Mouse (Mus musculus) heart, embryonic 12.5 days (tissue): Measurements from ENCODE around the gene Gm20388. TPM values are rescaled to one million over a fixed set of nuclear protein-coding genes. Genes with fewer than 3 reads are reported as not detected.
A peak's percentile ranks its signal among the peaks of the same experiment; 100 is the strongest.

Source experiments
- ATAC-seq: fragments of 200-750 bp; cut with Nextera tagmentation; 2 replicates; pipeline ENCODE4 v1.8.0; 2017; ENCODE audit warnings: moderate TSS enrichment, moderate library complexity; ENCODE audit not compliant: insufficient number of reproducible peaks, low FRiP score
- H3K27ac ChIP-seq: fragments of 300-500 bp; sonication (generic); 2 replicates; pipeline ENCODE4 v1.5.1; 2016; ENCODE audit warnings: mild to moderate bottlenecking, moderate library complexity; ENCODE audit not compliant: poor library complexity, severe bottlenecking
- H3K27me3 ChIP-seq: fragments of 300-500 bp; sonication (generic); replicated peaks from 2 replicates; pipeline ENCODE4 v1.6.1; 2016; ENCODE audit warnings: mild to moderate bottlenecking, moderate library complexity
- H3K36me3 ChIP-seq: fragments of 300-500 bp; sonication (generic); 2 replicates; pipeline ENCODE4 v1.6.1; 2016; ENCODE audit warnings: mild to moderate bottlenecking, moderate library complexity
- H3K4me1 ChIP-seq: fragments of 300-500 bp; sonication (generic); replicated peaks from 2 replicates; pipeline ENCODE4 v1.6.1; 2016; ENCODE audit warnings: mild to moderate bottlenecking
- H3K4me2 ChIP-seq: fragments of 300-500 bp; sonication (generic); 2 replicates; pipeline ENCODE4 v1.6.1; 2016; ENCODE audit warnings: mild to moderate bottlenecking, moderate library complexity
- H3K4me3 ChIP-seq: fragments of 300-500 bp; sonication (generic); 2 replicates; pipeline ENCODE4 v1.5.1; 2016; ENCODE audit warnings: mild to moderate bottlenecking
- H3K9ac ChIP-seq: fragments of 300-500 bp; sonication (generic); 2 replicates; pipeline ENCODE4 v1.6.1; 2016; ENCODE audit warnings: mild to moderate bottlenecking, moderate library complexity
- H3K9me3 ChIP-seq: fragments of 300-500 bp; sonication (generic); replicated peaks from 2 replicates; pipeline ENCODE4 v1.6.1; 2016; ENCODE audit warnings: mild to moderate bottlenecking, moderate library complexity
- WGBS: fragments of 180-500 bp; shearing (Covaris S2); methylation state at CpG from one replicate; pipeline ENCODE4 v1.1.7; 2016; 5-methylcytosine and 5-hydroxymethylcytosine counted together
- polyA plus RNA-seq: library from polyadenylated mRNA; unstranded; fragments of >200 nt; fragmentation: Nextera tagmentation; extraction: Ambion mirVana; gene quantifications from 2 replicates; pipeline ENCODE4 v1.2.1, GENCODE M21; 2016

The Gm20388 gene
- polyA plus RNA-seq, 1 experiment from 2014 or later = not detected

DNA sequence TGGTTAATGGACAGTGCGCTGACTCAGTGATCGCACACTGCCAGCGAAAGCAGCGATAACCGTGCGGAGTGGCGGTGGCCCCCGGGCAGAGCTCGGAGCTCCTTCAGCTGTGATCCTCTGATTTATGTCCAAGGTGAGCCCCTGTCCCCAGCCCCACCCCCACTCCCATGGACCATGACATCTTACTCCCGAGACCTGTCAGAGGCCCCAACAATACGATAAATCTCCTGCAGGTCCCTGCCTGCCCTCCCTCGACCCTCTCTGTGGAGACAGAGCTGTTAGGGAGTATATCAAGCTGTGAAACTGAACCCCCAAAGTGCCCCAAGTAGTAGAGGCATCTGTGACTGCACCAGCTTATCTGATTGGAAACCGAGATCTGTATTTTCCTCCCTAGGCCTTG, 1435.5 kb downstream of the Gm20388 start:
- Histone ChIP-seq H3K27ac (0 out of 2 replicates have a peak overlapping the region, but pooled peaks have one; percentile 6), H3K4me1 (peaks cover 38% of the 10 kb centered on the region), H3K27me3 (0 out of 2 replicates have a peak, but pooled peaks cover 3% of the 10 kb centered on the region), H3K36me3 (no peaks in the 10 kb centered on the region), H3K4me3 (no peak overlapping the region), H3K9me3 (no peaks in the 10 kb centered on the region), H3K4me2 (no peak overlapping the region), H3K9ac (no peak overlapping the region)
- no peak for ATAC-seq
- 81% methylated on average over 13 of the region's 13 CpGs for WGBS

DNA sequence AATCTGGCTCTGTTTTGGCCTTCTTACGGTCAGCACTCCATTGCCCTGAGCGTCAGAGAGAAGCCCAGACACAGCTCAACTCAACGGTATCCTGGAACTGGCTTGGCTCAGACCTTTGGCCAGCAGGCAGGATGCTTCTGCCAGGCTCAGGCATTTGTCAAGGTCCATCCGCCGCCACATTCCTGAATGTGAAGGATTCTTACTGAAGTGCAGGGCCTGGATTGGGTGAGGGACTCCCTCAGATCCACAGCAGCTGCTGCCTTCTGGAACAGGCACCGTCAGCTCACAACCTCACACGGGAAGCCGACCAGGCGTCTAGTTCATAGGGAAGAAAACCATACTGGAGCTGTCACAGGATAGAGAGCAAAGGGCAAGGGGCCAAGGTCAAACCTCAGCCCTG, 1436.2 kb downstream of the Gm20388 start:
- H3K9ac ChIP-seq = no peak overlapping the region
- peak overlapping the region; percentile 6; the same call in 1 of the 2 replicates for H3K27ac ChIP-seq
- H3K4me3 ChIP-seq = no peak overlapping the region
- no peaks in the 10 kb centered on the region for H3K9me3 ChIP-seq
- WGBS = 22% methylated on average over 9 of the region's 9 CpGs
- ATAC-seq = peak; percentile 29; the same call in 1 of the 2 replicates
- peaks cover 41% of the 10 kb centered on the region for H3K4me1 ChIP-seq
- no peak overlapping the region for H3K4me2 ChIP-seq
- 0 out of 2 replicates have a peak, but pooled peaks cover 5% of the 10 kb centered on the region for H3K27me3 ChIP-seq
- no peaks in the 10 kb centered on the region for H3K36me3 ChIP-seq

DNA sequence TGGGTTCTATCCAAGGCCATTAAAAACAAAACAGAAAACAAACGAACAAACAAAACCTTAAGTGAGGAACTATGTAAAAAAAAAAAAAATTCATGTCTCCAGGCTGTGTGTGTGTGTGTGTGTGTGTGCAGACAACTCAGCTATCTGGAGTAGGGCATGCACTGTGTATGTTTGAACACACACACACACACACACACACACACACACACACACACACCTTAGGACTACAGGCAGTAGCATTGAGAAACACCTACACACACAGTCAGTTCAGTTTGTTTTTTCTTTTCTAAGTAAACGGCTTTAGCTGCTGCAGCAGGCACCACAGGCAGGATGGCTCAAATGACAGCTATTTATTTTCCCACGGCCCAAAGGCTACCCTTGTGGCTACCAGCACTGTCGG, 1438.4 kb downstream of the Gm20388 start:
- H3K4me2 ChIP-seq = no peak overlapping the region
- 0 out of 2 replicates have a peak, but pooled peaks cover 8% of the 10 kb centered on the region for H3K27me3 ChIP-seq
- H3K36me3 ChIP-seq = no peaks in the 10 kb centered on the region
- H3K9me3 ChIP-seq = no peaks in the 10 kb centered on the region
- peaks cover 28% of the 10 kb centered on the region for H3K4me1 ChIP-seq
- H3K27ac ChIP-seq = no peak overlapping the region
- ATAC-seq = no peak
- H3K4me3 ChIP-seq = no peak overlapping the region
- 47% methylated on average over 4 of the region's 4 CpGs for WGBS
- no peak overlapping the region for H3K9ac ChIP-seq

GRCm38 (mm10) chr8:121350803-121351202, 1440.2 kb downstream of the Gm20388 start:
- Histone ChIP-seq H3K4me1 (peaks cover 21% of the 10 kb centered on the region), H3K4me3 (no peak overlapping the region), H3K27me3 (0 out of 2 replicates have a peak, but pooled peaks cover 8% of the 10 kb centered on the region), H3K9ac (no peak overlapping the region), H3K4me2 (no peak overlapping the region), H3K27ac (no peak overlapping the region), H3K36me3 (no peaks in the 10 kb centered on the region), H3K9me3 (no peaks in the 10 kb centered on the region)
- WGBS = 58% methylated on average over 9 of the region's 9 CpGs
- no peak for ATAC-seq

DNA sequence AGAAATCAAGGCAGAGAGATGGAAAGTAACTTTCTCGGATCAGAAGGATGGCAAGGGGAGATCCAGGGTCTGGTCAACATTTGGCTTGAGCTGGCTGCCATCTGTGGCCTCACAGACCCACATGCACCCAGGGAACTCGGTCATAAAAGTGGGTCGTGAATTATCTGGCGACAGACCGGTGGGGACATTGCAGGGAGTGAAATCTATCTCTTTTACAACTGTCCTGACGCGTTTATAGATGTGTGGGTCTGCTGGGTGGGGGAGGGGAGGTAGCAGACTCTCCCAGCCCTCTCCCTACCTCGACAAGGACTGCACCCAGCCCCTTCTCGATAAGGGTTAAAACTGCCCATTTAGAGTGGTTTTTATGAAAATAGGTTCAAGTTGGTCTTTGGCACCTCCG, 1444.2 kb downstream of the Gm20388 start:
- Histone ChIP-seq H3K9ac (no peak overlapping the region), H3K9me3 (no peaks in the 10 kb centered on the region), H3K4me3 (no peak overlapping the region), H3K27me3 (0 out of 2 replicates have a peak, but pooled peaks cover 8% of the 10 kb centered on the region), H3K36me3 (no peaks in the 10 kb centered on the region), H3K4me2 (no peak overlapping the region), H3K27ac (no peak overlapping the region), H3K4me1 (peaks cover 24% of the 10 kb centered on the region)
- WGBS = 52% methylated on average over 10 of the region's 10 CpGs
- ATAC-seq = no peak

DNA sequence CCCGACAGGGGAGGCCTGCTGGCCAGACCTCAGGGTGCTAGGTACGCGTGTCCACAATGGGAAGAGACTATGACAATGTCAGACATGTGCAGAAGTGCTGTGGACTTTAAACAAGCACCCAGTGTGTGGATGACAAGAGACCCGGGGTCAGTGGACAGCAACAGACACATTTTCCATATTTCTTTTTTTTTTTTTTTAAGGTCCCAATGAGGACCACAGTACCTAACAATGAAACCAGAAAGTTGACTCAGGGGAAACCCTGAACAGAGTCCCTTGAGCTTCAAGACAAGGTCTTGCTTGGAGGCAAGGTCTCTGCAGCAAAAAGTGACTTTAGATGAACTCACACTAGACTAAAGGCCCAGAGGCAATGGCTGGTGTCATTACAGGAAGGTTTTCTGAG, 1446.8 kb downstream of the Gm20388 start:
- no peaks in the 10 kb centered on the region for H3K9me3 ChIP-seq
- no peak overlapping the region for H3K9ac ChIP-seq
- H3K36me3 ChIP-seq = no peaks in the 10 kb centered on the region
- no peak overlapping the region for H3K4me3 ChIP-seq
- H3K27ac ChIP-seq = no peak overlapping the region
- no peak for ATAC-seq
- 89% methylated on average over 4 of the region's 4 CpGs for WGBS
- 0 out of 2 replicates have a peak, but pooled peaks cover 4% of the 10 kb centered on the region for H3K27me3 ChIP-seq
- H3K4me1 ChIP-seq = peaks cover 38% of the 10 kb centered on the region
- no peak overlapping the region for H3K4me2 ChIP-seq

GRCm38 (mm10) chr8:121358609-121359008, 1448.0 kb downstream of the Gm20388 start:
- 27% methylated on average over 4 of the region's 4 CpGs for WGBS
- Histone ChIP-seq H3K27me3 (0 out of 2 replicates have a peak, but pooled peaks cover 4% of the 10 kb centered on the region), H3K9ac (no peak overlapping the region), H3K36me3 (no peaks in the 10 kb centered on the region), H3K9me3 (peaks cover 5% of the 10 kb centered on the region; the same call in 1 of the 2 replicates), H3K4me3 (no peak overlapping the region), H3K27ac (no peak overlapping the region), H3K4me2 (peak overlapping the region; percentile 6; the same call in 1 of the 2 replicates), H3K4me1 (peaks cover 38% of the 10 kb centered on the region)
- ATAC-seq = peak; percentile 49; the same call in 1 of the 2 replicates

DNA sequence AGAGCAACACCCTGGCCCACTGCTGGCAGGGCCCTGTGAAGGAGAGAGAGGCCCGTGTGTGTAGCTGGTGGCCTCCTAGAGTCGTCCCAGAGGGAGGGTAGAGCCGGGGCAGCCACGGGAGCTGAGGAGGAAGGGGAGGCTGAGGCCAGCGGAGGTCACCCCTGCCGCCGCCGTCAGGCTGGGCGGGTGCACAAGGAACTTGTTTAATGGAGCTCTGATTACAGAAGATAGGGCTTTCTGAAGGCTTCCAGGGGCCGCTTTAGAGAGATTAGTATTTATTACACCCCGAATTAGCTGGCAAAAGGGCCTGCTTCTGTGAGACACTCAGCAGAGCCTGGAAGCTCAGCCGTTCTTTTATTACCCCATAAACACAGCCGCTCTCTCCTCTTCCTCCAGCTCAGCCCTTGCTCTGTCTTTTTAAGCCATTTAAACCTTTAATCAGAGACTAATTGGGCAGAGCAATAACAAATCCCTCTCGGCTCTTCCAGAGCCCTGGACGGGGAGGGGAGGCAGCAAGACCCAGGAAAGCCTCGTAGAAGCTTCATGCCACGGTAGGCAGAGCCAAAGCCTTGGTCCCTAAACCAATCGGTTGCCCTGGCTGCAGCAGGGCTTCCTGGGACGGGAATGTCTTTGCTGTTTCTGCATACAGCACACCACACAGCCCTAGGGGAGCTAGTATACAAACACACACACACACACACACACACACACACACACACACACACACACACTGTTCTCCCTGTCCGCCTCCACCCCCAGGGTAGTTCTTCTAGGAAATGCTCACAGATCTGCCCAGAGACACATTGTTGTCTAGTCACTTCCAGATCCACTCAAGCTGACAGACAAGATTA, 1448.7 kb downstream of the Gm20388 start:
- Histone ChIP-seq H3K4me3 (no peak overlapping the region), H3K4me1 (peaks cover 38% of the 10 kb centered on the region), H3K27ac (no peak overlapping the region), H3K27me3 (0 out of 2 replicates have a peak, but pooled peaks cover 4% of the 10 kb centered on the region), H3K4me2 (peak overlapping the region; percentile 6; the same call in 1 of the 2 replicates), H3K36me3 (no peaks in the 10 kb centered on the region), H3K9ac (peak overlapping the region; percentile 52), H3K9me3 (peaks cover 5% of the 10 kb centered on the region; the same call in 1 of the 2 replicates)
- no peak for ATAC-seq
- WGBS = 9% methylated on average over 20 of the region's 20 CpGs

DNA sequence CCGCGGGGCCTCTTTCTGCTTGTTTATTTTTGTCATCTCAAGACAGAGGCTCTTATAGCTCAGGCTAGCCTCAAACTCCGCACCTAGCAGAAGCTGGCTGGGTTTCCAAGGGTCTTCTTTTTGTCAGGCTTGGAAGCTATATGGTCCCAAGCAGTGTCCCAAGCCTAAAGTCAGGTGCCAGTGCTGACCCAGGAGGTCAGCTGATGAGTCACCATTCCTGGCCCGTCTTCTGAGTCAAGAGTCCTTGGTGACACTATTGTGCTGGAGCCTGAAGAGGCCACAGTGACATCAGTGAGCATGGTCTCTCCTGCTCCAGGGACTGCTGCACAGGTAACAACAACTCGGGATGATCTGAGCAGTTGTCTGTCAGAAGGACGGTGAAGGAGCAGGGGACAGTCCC, 1449.4 kb downstream of the Gm20388 start:
- Histone ChIP-seq H3K27ac (no peak overlapping the region), H3K4me3 (no peak overlapping the region), H3K9ac (no peak overlapping the region), H3K27me3 (0 out of 2 replicates have a peak, but pooled peaks cover 4% of the 10 kb centered on the region), H3K4me1 (peaks cover 38% of the 10 kb centered on the region), H3K36me3 (no peaks in the 10 kb centered on the region), H3K4me2 (no peak overlapping the region), H3K9me3 (peaks cover 5% of the 10 kb centered on the region; the same call in 1 of the 2 replicates)
- WGBS = 38% methylated on average over 6 of the region's 6 CpGs
- ATAC-seq = no peak

GRCm38 (mm10) chr8:121361166-121361565, 1450.5 kb downstream of the Gm20388 start:
- 50% methylated on average over 8 of the region's 8 CpGs for WGBS
- H3K9me3 ChIP-seq = peaks cover 5% of the 10 kb centered on the region; the same call in 1 of the 2 replicates
- no peak overlapping the region for H3K9ac ChIP-seq
- H3K4me2 ChIP-seq = no peak overlapping the region
- H3K27ac ChIP-seq = no peak overlapping the region
- ATAC-seq = no peak
- 0 out of 2 replicates have a peak, but pooled peaks cover 4% of the 10 kb centered on the region for H3K27me3 ChIP-seq
- no peaks in the 10 kb centered on the region for H3K36me3 ChIP-seq
- no peak overlapping the region for H3K4me3 ChIP-seq
- H3K4me1 ChIP-seq = peaks cover 39% of the 10 kb centered on the region

DNA sequence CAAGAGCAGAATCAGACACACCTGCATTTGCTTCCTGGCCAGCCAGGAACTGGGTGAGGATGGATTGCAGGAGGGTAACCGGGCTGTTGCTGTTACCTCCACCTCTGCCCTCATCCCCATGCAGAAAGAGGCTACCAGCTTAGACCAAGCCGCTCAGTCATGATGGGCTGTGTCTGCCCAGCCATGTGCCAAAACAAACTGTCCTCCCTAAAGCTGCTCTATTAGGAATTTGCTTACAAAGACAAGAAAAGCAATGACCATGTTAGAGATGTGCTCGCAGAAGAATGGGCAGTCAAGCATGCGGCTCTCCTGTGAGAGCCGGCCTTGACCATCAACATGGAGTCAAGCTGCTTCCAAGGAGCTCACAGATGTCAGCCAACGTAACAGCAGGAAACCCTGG, 1454.0 kb downstream of the Gm20388 start:
- 80% methylated on average over 6 of the region's 6 CpGs for WGBS
- H3K27ac ChIP-seq = no peak overlapping the region
- no peak for ATAC-seq
- H3K4me1 ChIP-seq = peaks cover 43% of the 10 kb centered on the region
- peaks cover 5% of the 10 kb centered on the region; the same call in 1 of the 2 replicates for H3K9me3 ChIP-seq
- no peaks in the 10 kb centered on the region for H3K36me3 ChIP-seq
- no peak overlapping the region for H3K9ac ChIP-seq
- no peak overlapping the region for H3K4me3 ChIP-seq
- no peak overlapping the region for H3K4me2 ChIP-seq
- H3K27me3 ChIP-seq = 0 out of 2 replicates have a peak, but pooled peaks cover 13% of the 10 kb centered on the region
